Mouse (Mus musculus) lung, postnatal 4 days (tissue): Measurements from ENCODE around the gene Zik1.

Experiments used
- DNase-seq, 2 experiments: peaks; one replicate each; pipeline ENCODE4 v3.0.0; 2021

Zik1 gene

GRCm38 (mm10) chr7:10494786-10495521 lies at the start of gene Zik1:
Zik1 (minus strand) TSS chr7:10495394.
- peak; percentile 67 for DNase-seq

- no peak for DNase-seq
Measured at GRCm38 (mm10) chr7:10495578-10495977, 384 bp upstream of the Zik1 start.

- DNase-seq: no peak
Measured at GRCm38 (mm10) chr7:10480588-10481233, 14.5 kb downstream of the Zik1 start.

GRCm38 (mm10) chr7:10479813-10480212 lies 15.4 kb downstream of the Zik1 start:
- DNase-seq: no peak

GRCm38 (mm10) chr7:10458166-10458565 lies 37.0 kb downstream of the Zik1 start:
- no peak for DNase-seq

- no peak for DNase-seq
Measured at GRCm38 (mm10) chr7:10443031-10443430, 52.2 kb downstream of the Zik1 start, which contains the start of gene Vmn1r67. Vmn1r67 (plus strand) TSS chr7:10443331.
